Mouse (Mus musculus): ENCODE measurements around the gene Klhl20. TPM values are rescaled to one million over a fixed set of nuclear protein-coding genes. Genes with fewer than 3 reads are reported as not detected.
"Not testable (repeated sequence)": the region's sequence is repeated elsewhere in the genome, so short reads cannot be mapped to it uniquely, and the experiment has no call there.

The Klhl20 gene
- polyA plus RNA-seq, 1 experiment from 2014 or later = 3.9 TPM

GRCm38 (mm10) chr1:161151098-161151497, 19.8 kb upstream of the Klhl20 start:
- Histone ChIP-seq H3K36me3 (replicated peaks; ENCODE audit: insufficient read depth, low read length) (no peaks in the 10 kb centered on the region), H3K9me3 (ENCODE audit: low read length) (no peaks in the 10 kb centered on the region), H3K9ac (replicated peaks) (no peak overlapping the region), H3K4me3 (ENCODE audit: low read depth, low read length) (no peak overlapping the region), H3K27me3 (ENCODE audit: insufficient read depth, low read length) (no peaks in the 10 kb centered on the region), H3K4me2 (ENCODE audit: low read depth, low read length) (no peak overlapping the region; the same call in 1 of the 2 replicates), H3K4me1 (ENCODE audit: insufficient read depth) (0 out of 2 replicates have a peak, but pooled peaks cover 2% of the 10 kb centered on the region), H3K27ac (ENCODE audit: low read depth) (no peak overlapping the region)
- DNase-seq (no peak), ATAC-seq (peak; percentile 63)
- 58% methylated on average over 6 of the region's 6 CpGs for WGBS (ENCODE audit: insufficient replicate concordance)
- TF ChIP-seq EP300 (IDR thresholded peaks at IDR 0.05; ENCODE audit: low read depth) = no peak
- no peak for TF ChIP-seq CTCF (IDR thresholded peaks at IDR 0.05; ENCODE audit: low read depth)

- no peaks in the 10 kb centered on the region for H3K36me3 ChIP-seq (replicated peaks; ENCODE audit: insufficient read depth, low read length)
- H3K4me3 ChIP-seq (ENCODE audit: low read depth, low read length) = no peak overlapping the region
- no peaks in the 10 kb centered on the region for H3K9me3 ChIP-seq (ENCODE audit: low read length)
- no peak overlapping the region for H3K9ac ChIP-seq (replicated peaks)
- no peak overlapping the region for H3K27ac ChIP-seq (ENCODE audit: low read depth)
- no peak for DNase-seq
- ATAC-seq = no peak
- TF ChIP-seq CTCF (IDR thresholded peaks at IDR 0.05; ENCODE audit: low read depth) = no peak
- no peak for TF ChIP-seq EP300 (IDR thresholded peaks at IDR 0.05; ENCODE audit: low read depth)
- H3K4me1 ChIP-seq (ENCODE audit: insufficient read depth) = 0 out of 2 replicates have a peak, but pooled peaks cover 2% of the 10 kb centered on the region
- 0 out of 2 replicates have a peak, but pooled peaks cover 3% of the 10 kb centered on the region for H3K27me3 ChIP-seq (ENCODE audit: insufficient read depth, low read length)
- WGBS (ENCODE audit: insufficient replicate concordance) = 61% methylated on average over 2 of the region's 2 CpGs
- no peak overlapping the region for H3K4me2 ChIP-seq (ENCODE audit: low read depth, low read length)
Observed at GRCm38 (mm10) chr1:161147888-161148287, 16.6 kb upstream of the Klhl20 start.

- H3K9me3 ChIP-seq (ENCODE audit: low read length); H3K27me3 ChIP-seq (ENCODE audit: insufficient read depth, low read length); H3K4me2 ChIP-seq (ENCODE audit: low read depth, low read length); H3K9ac ChIP-seq (replicated peaks); ATAC-seq; H3K27ac ChIP-seq (ENCODE audit: low read depth); DNase-seq; H3K36me3 ChIP-seq (replicated peaks; ENCODE audit: insufficient read depth, low read length); H3K4me3 ChIP-seq (ENCODE audit: low read depth, low read length); H3K4me1 ChIP-seq (ENCODE audit: insufficient read depth): not testable (repeated sequence)
- 65% methylated on average over 8 of the region's 8 CpGs for WGBS (ENCODE audit: insufficient replicate concordance)
Observed at GRCm38 (mm10) chr1:161145611-161146010, 14.3 kb upstream of the Klhl20 start.

- Histone ChIP-seq H3K27me3 (ENCODE audit: insufficient read depth, low read length) (0 out of 2 replicates have a peak, but pooled peaks cover 7% of the 10 kb centered on the region), H3K27ac (ENCODE audit: low read depth) (no peak overlapping the region), H3K9me3 (ENCODE audit: low read length) (no peaks in the 10 kb centered on the region), H3K4me3 (ENCODE audit: low read depth, low read length) (no peak overlapping the region), H3K4me2 (ENCODE audit: low read depth, low read length) (no peak overlapping the region), H3K9ac (replicated peaks) (no peak overlapping the region), H3K4me1 (ENCODE audit: insufficient read depth) (no peaks in the 10 kb centered on the region), H3K36me3 (replicated peaks; ENCODE audit: insufficient read depth, low read length) (no peaks in the 10 kb centered on the region)
- WGBS (ENCODE audit: insufficient replicate concordance) = 77% methylated on average over 7 of the region's 7 CpGs
- no peak for TF ChIP-seq EP300 (IDR thresholded peaks at IDR 0.05; ENCODE audit: low read depth)
- no peak for TF ChIP-seq CTCF (IDR thresholded peaks at IDR 0.05; ENCODE audit: low read depth)
- ATAC-seq (no peak), DNase-seq (no peak)
Observed at GRCm38 (mm10) chr1:161143216-161143615, 11.9 kb upstream of the Klhl20 start.

DNA sequence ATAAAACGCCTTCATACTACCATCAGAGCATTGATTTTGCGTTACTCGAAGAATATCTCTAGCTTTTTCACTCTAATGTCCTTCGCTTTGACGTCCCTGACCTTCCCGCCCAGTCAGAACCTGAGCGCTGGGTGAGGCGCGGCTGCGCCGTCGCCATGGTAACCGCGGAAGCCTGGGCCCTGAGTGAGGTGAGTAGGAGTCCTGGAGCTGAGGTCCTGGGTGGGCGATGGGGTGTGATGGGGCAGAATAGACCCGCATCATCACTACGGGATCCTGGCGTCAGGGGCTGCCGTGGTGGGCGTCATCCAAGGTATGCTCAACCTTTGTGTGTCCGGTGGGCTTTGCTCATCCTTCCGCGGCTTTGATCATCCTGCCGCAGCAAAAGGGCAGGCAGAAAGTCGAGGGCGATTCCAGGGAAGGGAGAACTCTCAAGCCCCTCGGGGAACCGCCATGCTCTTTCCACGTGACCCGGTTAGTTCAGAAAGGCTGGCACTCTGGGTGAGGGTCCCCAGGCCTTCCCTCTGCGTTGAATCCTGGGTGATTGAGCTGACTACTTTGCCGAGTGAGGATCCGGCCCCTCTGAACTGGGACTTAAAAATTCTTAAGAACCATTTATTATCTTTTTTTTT, 11.3 kb upstream of the Klhl20 start, which contains the start of gene Ankrd45:
Gene Ankrd45 (plus strand): TSS at position 161 of the 629 bp plus-strand sequence.
- Histone ChIP-seq H3K27ac (ENCODE audit: low read depth) (no peak within 1 kb of the TSS), H3K36me3 (replicated peaks; ENCODE audit: insufficient read depth, low read length) (no peaks in the 10 kb centered on the region), H3K27me3 (ENCODE audit: insufficient read depth, low read length) (0 out of 2 replicates have a peak, but pooled peaks cover 7% of the 10 kb centered on the region), H3K9me3 (ENCODE audit: low read length) (no peaks in the 10 kb centered on the region), H3K4me3 (ENCODE audit: low read depth, low read length) (peak within 1 kb of the TSS; percentile 8; the same call in 1 of the 2 replicates), H3K9ac (replicated peaks) (no peak within 1 kb of the TSS), H3K4me1 (ENCODE audit: insufficient read depth) (no peaks in the 10 kb centered on the region), H3K4me2 (ENCODE audit: low read depth, low read length) (peak within 1 kb of the TSS; percentile 53)
- ATAC-seq (no peak), DNase-seq (peak; percentile 36)
- WGBS (ENCODE audit: insufficient replicate concordance) = 11% methylated on average over 33 of the region's 33 CpGs
- TF ChIP-seq EP300 (IDR thresholded peaks at IDR 0.05; ENCODE audit: low read depth) (no peak), CTCF (IDR thresholded peaks at IDR 0.05; ENCODE audit: low read depth) (no peak)

DNA sequence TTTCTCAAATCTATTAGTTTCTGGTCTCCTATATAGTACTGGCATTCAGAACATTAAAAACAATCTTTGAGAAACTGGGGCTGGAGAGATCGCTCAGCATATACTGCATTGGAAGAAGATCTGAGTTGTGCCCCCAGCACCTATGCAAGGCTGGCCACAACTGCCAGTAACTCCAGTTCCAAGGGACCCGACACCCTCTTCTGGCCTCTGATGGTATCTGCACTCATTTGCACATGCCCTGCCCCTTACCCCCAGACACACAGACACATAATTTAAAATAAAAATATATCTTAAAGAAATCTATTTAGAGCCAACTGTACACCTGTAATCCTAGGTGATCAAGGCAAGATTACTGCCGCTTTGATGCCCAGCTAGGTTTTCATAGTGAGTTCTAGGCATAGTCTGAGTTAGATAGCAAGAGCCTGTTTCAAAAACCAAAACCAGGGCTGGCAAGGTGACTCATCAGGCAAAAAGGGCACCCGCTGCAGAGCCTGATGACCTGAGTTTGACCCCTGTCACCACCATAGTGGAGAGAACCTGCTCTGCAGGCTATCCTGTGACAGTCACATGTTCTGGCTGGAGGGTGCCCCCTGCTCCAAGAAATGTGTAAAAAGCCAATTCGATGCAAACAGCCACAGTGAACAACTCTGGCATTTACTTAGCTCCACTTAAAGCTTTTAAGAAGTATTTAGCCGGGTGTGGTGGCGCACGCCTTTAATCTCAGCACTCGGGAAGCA, 8.9 kb upstream of the Klhl20 start:
- Histone ChIP-seq H3K27ac (ENCODE audit: low read depth) (no peak overlapping the region), H3K9ac (replicated peaks) (no peak overlapping the region), H3K27me3 (ENCODE audit: insufficient read depth, low read length) (0 out of 2 replicates have a peak, but pooled peaks cover 7% of the 10 kb centered on the region), H3K4me1 (ENCODE audit: insufficient read depth) (no peaks in the 10 kb centered on the region), H3K4me3 (ENCODE audit: low read depth, low read length) (no peak overlapping the region), H3K36me3 (replicated peaks; ENCODE audit: insufficient read depth, low read length) (no peaks in the 10 kb centered on the region), H3K4me2 (ENCODE audit: low read depth, low read length) (no peak overlapping the region), H3K9me3 (ENCODE audit: low read length) (no peaks in the 10 kb centered on the region)
- DNase-seq (no peak), ATAC-seq (no peak)
- WGBS (ENCODE audit: insufficient replicate concordance) = 79% methylated on average over 9 of the region's 9 CpGs
- TF ChIP-seq EP300 (IDR thresholded peaks at IDR 0.05; ENCODE audit: low read depth) (no peak), CTCF (IDR thresholded peaks at IDR 0.05; ENCODE audit: low read depth) (peak; percentile 35)

All from liver, postnatal 0 days (tissue).